Mouse (Mus musculus) ES-Bruce4 (cell line): ENCODE measurements at regions not wholly inside any gene's neighbourhood (a gene's known extent, or its start where the extent isn't known, plus 50 kb on each side); places are given as distances from the start of the nearest gene placed in this dataset.

Source experiments
- H3K27ac ChIP-seq: 2 replicates; pipeline ENCODE4 v1.5.1; 2012; ENCODE audit warnings: low read length, inconsistent platforms; ENCODE audit not compliant: insufficient read depth
- H3K27me3 ChIP-seq: 2 replicates; pipeline ENCODE4 v1.6.1; 2012; ENCODE audit warnings: mild to moderate bottlenecking, low read length, inconsistent platforms; ENCODE audit not compliant: control insufficient read depth, poor library complexity, insufficient read depth, severe bottlenecking
- H3K36me3 ChIP-seq: 2 replicates; pipeline ENCODE4 v1.6.1; 2012; ENCODE audit warnings: inconsistent platforms, mild to moderate bottlenecking, low read length, moderate library complexity; ENCODE audit not compliant: control insufficient read depth, poor library complexity, insufficient read depth, severe bottlenecking
- H3K4me1 ChIP-seq: one replicate; pipeline ENCODE4 v1.8.1; 2011; ENCODE audit warnings: low read length; ENCODE audit not compliant: control insufficient read depth, insufficient read depth
- H3K4me3 ChIP-seq: 2 replicates; pipeline ENCODE4 v1.5.1; 2011; ENCODE audit warnings: low read depth, mild to moderate bottlenecking, low read length
- H3K9ac ChIP-seq: 2 replicates; pipeline ENCODE4 v1.6.1; 2012; ENCODE audit warnings: low read depth, mild to moderate bottlenecking, inconsistent platforms; ENCODE audit not compliant: poor library complexity, severe bottlenecking
- H3K9me3 ChIP-seq: replicated peaks from 2 replicates; pipeline ENCODE4 v1.6.1; 2012; ENCODE audit warnings: mild to moderate bottlenecking, low read length, inconsistent platforms; ENCODE audit not compliant: control insufficient read depth, poor library complexity, insufficient read depth, severe bottlenecking
- CTCF ChIP-seq: IDR thresholded peaks from one replicate; pipeline ENCODE4 v1.8.1; 2011; ENCODE audit warnings: low read depth, low read length
- EP300 ChIP-seq: IDR thresholded peaks from 2 replicates; pipeline ENCODE4 v1.6.1; 2011; ENCODE audit warnings: low read depth, low read length; ENCODE audit not compliant: insufficient read depth
- POLR2A ChIP-seq: IDR thresholded peaks from one replicate; pipeline ENCODE4 v1.8.1; 2011; ENCODE audit warnings: low read length; ENCODE audit not compliant: insufficient read depth

DNA sequence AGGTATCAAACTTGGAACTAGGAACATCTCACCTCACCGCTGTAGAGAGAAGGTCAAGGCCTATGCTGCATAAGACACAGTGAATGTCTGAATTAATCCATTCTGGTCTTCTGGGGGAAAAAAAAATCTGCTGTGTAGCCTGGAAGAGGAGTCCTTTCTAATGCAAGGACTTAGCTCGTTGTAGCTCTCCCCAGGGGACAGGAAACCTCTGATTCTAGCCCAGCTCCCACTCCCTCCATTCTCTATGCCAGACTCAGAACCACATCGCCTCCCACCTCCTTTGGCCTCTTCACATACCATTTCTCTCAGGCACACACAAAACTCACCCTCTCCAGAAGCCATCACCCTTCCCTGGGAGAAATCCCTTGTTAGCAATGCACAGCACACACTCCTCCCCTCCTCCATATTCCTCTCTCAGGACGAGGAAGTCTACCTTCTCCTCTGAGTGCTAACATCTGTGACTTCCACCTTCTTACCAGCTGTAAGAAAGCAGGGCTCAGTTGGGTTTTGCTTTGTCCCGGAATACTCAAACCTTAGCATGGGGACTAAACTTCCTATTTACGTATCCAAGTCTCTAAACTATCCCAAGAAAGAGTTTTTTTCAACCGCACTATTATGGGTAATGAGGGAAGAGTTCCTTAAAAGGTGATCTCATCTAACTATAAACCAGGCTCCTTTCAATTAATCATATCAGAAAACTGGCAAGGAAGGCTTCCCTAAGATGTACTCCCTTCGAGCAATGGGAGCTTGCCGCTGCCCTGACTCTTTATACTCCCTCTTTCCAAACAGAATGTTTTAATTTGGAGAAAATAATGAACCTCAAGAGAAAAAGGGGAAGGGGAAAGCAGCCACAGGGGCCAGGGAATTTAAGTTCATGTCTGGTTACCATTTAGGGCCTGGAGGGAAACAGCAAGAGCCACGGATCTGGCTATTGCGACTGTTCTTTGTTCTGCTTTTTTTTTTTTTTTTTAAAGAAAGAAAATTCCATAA, 167.2 kb upstream of the Dapk1 start:
- TF ChIP-seq EP300 (no peak), POLR2A (no peak), CTCF (no peak)
- Histone ChIP-seq H3K27ac (no peak overlapping the region), H3K27me3 (no peaks in the 10 kb centered on the region), H3K4me1 (no peaks in the 10 kb centered on the region), H3K9ac (no peak overlapping the region), H3K4me3 (no peak overlapping the region), H3K9me3 (no peaks in the 10 kb centered on the region), H3K36me3 (no peaks in the 10 kb centered on the region)

DNA sequence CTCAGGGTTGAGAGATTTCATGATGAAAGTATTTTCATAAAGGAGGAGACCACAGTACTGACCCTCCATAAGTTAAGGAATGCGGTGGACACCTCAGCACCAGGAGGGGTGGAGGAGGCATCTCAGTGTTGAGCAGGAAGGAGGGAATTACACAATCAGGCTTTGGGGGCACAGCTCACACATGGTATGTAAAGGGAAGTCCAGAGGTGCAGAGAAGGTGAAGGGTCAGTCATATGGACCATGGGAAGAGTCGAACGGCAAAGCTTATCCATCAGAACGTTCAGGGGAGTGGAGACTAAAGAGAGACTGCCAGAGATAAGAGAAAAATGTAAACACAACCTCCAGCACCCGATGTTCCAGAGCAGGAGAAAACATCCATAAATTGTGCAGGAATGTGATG, 166.4 kb upstream of the Dapk1 start:
- Histone ChIP-seq H3K36me3 (no peaks in the 10 kb centered on the region), H3K9me3 (no peaks in the 10 kb centered on the region), H3K9ac (no peak overlapping the region), H3K4me3 (no peak overlapping the region), H3K4me1 (no peaks in the 10 kb centered on the region), H3K27me3 (no peaks in the 10 kb centered on the region), H3K27ac (no peak overlapping the region)
- TF ChIP-seq CTCF: no peak

DNA sequence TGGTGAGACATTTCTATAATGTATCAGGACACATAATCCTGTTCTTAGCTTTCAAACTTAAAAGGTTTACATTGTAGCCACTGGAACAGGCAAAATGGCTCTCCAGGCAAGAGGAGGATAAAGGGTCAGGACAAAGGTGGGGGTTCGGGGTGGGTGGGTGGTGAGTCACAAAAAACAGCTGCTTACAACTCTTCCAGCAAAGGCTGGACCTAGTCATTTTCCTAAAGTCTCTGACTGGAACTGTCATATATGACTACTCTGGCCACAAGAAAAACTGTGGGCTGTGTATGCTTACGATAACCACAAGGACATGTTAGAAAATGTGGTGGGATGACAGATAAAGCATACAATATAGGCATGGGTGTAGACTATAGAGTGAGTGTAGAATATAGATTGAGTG, 163.6 kb upstream of the Dapk1 start:
- no peaks in the 10 kb centered on the region for H3K4me1 ChIP-seq
- no peak overlapping the region for H3K27ac ChIP-seq
- H3K9ac ChIP-seq: no peak overlapping the region
- no peaks in the 10 kb centered on the region for H3K27me3 ChIP-seq
- no peaks in the 10 kb centered on the region for H3K9me3 ChIP-seq
- TF ChIP-seq CTCF (no peak), EP300 (no peak), POLR2A (no peak)
- no peak overlapping the region for H3K4me3 ChIP-seq
- no peaks in the 10 kb centered on the region for H3K36me3 ChIP-seq

DNA sequence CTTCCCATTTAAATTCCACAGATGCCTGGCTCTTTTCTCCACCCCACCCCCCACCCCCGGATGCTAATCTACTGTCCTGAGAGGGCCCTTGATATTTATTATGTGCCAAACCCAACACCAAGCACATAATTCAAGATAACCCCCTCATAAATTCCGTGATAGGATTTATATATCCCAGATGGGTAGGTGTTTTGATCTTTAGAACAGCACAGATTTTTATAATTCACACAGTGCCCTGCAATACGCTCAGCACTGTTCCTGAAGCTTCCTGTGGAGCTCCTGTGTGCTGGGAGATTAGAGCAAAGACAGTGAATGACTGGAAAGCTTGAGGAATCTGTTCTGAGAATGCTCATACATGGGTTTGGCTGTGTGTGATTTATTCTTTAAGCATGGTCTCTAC, 161.2 kb upstream of the Dapk1 start:
- Histone ChIP-seq H3K27me3 (no peaks in the 10 kb centered on the region), H3K27ac (no peak overlapping the region), H3K4me3 (no peak overlapping the region), H3K4me1 (no peaks in the 10 kb centered on the region), H3K9me3 (no peaks in the 10 kb centered on the region), H3K36me3 (no peaks in the 10 kb centered on the region), H3K9ac (no peak overlapping the region)
- no peak for TF ChIP-seq CTCF
- TF ChIP-seq EP300: no peak
- TF ChIP-seq POLR2A: no peak

DNA sequence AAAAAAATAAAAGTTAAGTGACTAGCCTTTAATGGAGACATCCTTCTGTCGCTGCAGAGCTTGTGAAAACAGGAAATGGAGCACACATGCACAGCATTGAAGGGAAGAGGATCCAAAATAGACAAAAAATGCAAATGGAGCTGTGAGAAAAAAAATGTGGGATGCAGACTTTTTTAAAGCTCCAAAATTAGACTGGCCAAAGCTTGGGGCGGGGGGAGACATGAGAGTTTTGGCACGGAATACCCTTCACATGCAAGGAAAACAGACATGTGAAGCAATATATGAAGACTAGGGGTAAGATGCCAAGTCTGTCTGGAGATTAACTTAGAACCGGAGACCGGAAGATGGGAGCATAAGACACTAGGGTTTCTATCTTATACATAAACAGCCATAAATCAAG, 156.6 kb upstream of the Dapk1 start:
- Histone ChIP-seq H3K4me1 (no peaks in the 10 kb centered on the region), H3K4me3 (no peak overlapping the region), H3K27me3 (no peaks in the 10 kb centered on the region), H3K9me3 (no peaks in the 10 kb centered on the region), H3K27ac (no peak overlapping the region), H3K36me3 (no peaks in the 10 kb centered on the region), H3K9ac (no peak overlapping the region)
- TF ChIP-seq EP300 (no peak), CTCF (no peak), POLR2A (no peak)

DNA sequence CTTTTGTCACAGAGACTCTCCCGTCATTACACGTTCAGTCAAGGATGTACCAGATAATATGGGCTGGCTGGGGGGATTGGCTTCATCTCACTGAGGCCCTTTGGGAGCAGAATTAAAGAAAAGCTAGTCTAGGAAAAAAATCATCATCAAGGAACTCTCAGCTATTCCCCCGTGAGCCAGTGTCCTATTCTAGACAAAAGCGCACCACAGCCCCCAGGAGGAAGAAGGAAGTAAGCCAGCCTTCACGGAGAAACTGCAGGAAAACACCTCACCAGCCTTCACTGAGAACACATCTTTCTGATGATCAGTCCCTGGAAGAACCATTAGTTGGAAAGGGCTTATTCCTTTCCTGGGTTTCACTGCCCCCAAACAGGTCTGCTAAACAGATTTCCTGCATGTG, 154.8 kb upstream of the Dapk1 start:
- Histone ChIP-seq H3K27me3 (no peaks in the 10 kb centered on the region), H3K9me3 (no peaks in the 10 kb centered on the region), H3K9ac (no peak overlapping the region), H3K4me3 (no peak overlapping the region), H3K36me3 (no peaks in the 10 kb centered on the region), H3K27ac (no peak overlapping the region), H3K4me1 (no peaks in the 10 kb centered on the region)
- TF ChIP-seq EP300 (no peak), CTCF (no peak), POLR2A (no peak)
